Mouse (Mus musculus) frontal cortex, adult 2 months (tissue): Measurements from ENCODE around the gene Desi1. TPM values are rescaled to one million over a fixed set of nuclear protein-coding genes. Genes with fewer than 3 reads are reported as not detected.
A peak's percentile ranks its signal among the peaks of the same experiment; 100 is the strongest.
"Not testable (repeated sequence)": the region's sequence is repeated elsewhere in the genome, so short reads cannot be mapped to it uniquely, and the experiment has no call there.

Experiments
- DNase-seq, 2 experiments: peaks; one replicate each; pipeline ENCODE4 v3.0.0; 2022; ENCODE audit warnings: low spot score in 1 of 2; ENCODE audit errors: extremely low spot score in 1 of 2
- polyA plus RNA-seq: library from polyadenylated mRNA; depleted of rRNA; stranded (reverse); fragments of >200 nt; gene quantifications from 2 replicates; pipeline ENCODE4 v1.2.3, GENCODE M21; 2012

The Desi1 gene
- polyA plus RNA-seq, 1 experiment: 112 TPM

GRCm38 (mm10) chr15:82022535-82023088 lies 11.1 kb downstream of the Desi1 start:
- DNase-seq: no peak

- no peak for DNase-seq
Measured at GRCm38 (mm10) chr15:82019288-82019687, 14.4 kb downstream of the Desi1 start.

DNA sequence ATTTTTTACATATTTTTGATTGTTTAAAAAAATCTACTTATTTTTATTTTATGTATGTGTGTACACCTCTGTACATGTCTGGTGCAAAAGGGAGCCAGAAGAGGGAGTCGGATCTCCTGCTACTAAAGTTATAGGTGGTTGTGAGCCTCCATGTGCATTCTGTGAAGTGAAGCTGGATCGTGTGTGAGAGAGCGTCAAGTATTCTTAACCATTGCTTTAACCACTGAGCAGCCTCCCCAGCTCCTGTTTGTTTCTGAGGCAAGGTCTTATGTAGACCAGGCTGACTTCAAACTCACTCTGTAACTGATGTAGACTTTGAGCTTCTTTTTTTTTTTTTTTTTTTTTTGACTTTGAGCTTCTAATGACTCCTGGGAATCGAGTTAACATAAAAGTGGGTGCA lies 16.2 kb downstream of the Desi1 start:
- DNase-seq: no peak

- no peak for DNase-seq
Measured at GRCm38 (mm10) chr15:82016830-82017229, 16.8 kb downstream of the Desi1 start.

DNA sequence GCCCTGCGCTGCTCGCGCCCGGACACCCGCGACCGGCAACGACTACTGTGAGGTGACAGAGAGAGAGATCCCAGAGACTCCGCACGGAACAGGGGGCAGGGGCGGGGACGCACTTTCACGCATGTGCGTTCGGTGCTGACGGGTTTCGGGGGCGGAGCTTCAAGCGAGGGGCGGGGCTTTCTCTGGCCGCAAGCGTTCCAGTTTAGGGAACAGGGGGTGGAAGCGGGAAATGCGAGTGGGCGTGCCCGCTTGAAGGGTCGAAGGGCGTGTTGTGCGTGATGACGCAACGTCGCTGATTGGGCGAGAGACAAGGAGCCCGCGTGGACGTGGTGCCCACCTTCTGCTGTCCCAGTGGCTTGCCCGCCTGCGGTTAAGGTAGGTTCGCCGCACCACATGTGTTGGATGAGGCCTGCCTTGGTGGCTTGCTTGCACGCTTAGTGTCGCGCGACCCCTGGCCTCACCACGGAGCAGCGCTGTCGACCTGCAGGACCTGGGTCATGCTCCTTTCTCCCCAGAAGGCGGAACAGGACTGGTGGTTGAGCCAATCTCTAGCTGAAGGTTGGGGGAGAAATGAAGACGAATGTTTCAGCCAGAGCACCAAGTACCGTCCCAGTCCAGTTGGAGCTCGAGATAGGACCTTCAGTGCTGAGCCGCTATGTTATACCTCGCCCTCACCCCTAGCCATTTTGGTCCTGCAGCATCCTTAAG lies 17.4 kb downstream of the Desi1 start:
- DNase-seq: peak; percentile 99 to 100

DNA sequence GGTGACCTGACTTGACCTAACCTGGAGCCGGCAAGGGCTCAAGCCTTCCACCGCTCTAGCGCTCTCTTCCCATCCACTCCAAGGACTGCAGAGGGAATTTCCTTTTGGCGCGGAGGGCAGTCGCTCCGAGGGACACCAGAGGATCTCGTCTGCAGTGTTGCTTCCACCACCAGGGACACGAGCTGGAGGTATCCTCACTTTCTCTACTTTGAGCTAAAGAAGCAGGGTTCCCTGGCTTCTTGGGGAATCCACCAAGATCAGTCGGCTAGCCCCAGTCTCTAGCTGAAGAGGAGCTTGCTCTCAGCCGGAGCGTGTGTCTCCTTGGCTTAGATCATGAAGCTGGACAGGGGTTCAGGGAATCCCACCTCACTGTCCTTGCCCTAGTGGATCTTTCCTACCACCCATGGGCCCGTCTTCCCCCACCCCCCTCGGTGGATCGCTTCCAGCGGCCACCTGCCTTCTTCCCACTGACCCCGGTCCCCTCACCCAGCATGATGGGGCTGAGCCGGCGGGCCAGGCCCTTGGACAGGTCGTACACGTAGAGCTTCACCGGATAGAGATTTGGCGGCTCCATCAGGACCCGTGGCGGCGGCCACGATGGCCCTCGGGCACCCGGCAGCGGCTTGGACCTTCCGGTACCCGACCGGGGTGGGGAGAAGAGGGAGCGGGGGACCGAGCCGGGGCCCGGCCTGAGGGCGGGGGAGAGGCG lies 18.1 kb downstream of the Desi1 start:
- DNase-seq: peak in 1 of 2 experiments; percentile 35

GRCm38 (mm10) chr15:82014745-82015391 lies 18.8 kb downstream of the Desi1 start:
- DNase-seq: no peak

DNA sequence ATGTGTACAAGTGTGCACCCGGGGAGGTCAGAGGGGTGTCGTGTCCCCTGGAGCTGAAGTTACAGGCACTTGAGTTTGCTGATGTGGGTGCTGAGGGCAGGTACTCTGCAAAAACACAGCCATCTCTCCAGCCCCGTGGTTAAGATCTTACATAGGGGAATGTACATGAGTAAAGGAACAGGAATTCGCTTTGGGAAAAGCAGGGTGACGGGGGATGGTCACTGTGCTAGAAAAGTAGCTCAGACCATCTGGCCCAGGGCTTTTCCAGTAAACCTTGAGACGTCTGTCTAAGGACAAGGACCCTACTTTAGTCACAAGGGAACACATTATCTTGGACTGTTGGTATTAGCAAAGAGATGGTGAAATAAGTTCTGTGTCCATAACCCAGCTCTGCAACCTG lies 21.7 kb downstream of the Desi1 start:
- no peak for DNase-seq

- DNase-seq: no peak
Measured at GRCm38 (mm10) chr15:82004257-82004656, 29.4 kb downstream of the Desi1 start.

- no peak for DNase-seq
Measured at GRCm38 (mm10) chr15:81993992-81994391, 39.7 kb downstream of the Desi1 start.

DNA sequence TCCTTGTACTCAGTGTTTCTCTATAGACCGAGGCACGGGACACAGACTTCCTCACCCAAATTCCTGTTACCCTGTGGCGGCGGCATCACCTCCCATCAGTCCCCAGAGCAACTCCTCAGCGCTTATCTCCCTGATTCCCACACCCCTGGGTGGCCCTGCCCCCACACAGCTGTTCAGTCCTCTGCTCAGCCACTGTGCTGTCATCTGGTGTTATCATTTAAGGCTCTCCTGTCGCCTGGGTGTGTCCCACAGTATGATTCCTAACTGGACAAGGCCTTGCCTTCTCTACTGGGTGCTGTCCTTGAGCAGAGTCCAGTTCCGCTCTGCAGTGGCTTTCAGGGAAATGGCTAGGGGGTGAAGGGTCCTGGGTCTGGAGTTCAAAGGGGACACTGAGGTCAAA lies 43.1 kb downstream of the Desi1 start:
- no peak for DNase-seq

- DNase-seq: peak; percentile 77 to 92
Measured at GRCm38 (mm10) chr15:81989371-81990062, 44.1 kb downstream of the Desi1 start.

DNA sequence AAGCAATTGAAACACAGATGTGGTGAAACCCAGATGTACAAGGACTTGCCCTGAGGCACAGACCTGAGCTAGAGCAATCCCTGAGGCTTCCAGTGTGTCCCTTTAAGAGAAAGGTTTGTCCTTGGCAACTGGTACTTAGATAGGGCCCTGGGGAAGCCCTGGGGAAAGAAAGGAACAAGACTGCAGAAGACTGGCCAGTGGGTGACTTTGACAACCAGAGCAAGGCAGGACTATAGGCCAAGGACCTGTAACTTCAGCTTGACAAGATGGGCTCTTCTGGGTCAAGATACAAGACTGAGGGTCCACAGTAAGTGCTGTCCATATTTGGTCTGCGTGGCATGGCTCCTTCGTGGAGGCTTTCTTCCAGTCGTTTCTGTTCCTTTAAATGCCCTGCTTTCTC lies 46.0 kb downstream of the Desi1 start, which contains the start of gene Xrcc6:
TSS of gene Xrcc6 (plus strand) at position 190 of the 400 bp plus-strand sequence.
- DNase-seq: no peak

DNA sequence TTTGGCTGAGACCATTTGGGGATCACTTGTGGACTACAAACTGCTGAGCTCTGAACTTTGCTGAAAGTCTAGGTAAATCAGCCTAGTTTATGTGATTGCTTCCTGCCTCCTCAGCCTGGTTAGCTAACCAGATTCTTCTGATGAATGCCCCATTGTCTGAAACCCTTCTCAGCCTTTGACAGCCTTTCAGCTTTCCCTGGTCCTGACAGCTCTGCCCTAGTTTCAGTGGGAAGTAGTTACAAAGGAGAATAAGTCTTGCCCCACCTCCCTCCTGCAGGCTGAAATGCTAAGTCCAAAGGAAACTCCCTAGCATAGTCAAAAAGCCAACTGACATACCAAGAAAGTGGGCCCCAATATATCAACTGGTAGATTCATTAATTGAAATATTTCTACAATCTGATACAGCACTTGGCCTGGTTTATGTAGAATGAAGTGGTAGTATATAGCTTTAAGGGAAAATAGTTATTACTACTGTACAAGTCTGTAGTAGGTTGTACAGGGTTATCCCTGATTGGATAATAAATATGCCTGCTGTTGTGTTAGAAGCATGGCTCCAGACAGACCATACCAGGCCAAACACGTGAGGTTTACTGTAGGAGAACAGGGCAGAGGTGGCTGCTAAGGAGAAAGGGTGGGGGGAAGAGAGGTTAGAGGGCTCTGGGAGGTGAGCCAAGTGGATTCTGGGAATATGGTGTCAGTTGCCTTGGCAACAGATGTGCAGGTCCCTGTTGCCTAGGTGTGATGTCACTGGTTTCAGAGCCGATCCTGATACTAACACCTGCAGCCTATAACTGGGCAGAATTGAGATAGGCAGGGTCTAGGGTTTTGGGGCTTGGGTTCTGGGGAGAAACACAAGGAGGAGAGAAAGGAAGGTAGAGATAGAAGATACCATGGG lies 48.1 kb downstream of the Desi1 start:
- peak in 1 of 2 experiments; percentile 30 for DNase-seq

- no peak for DNase-seq
Measured at GRCm38 (mm10) chr15:81982173-81982572, 51.5 kb downstream of the Desi1 start.

DNA sequence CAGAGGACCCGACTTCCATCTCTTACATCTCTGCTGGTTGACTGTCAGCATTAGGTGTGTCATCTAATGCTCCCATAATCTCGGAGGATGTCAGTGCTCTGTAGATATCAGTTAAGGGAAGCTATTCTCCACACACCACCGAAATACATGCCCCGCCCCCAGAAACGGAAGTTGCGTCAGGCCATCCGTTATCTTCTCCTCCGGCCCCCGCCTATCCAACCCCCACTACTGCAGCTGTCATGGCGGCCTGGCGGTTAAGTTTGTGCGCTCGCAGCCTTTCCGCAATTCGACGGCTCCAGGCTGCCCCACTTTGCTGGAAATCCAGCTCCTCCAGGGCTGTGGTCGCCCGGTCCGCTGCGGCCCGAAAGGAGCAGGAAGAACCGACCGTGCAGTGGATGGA lies 53.3 kb downstream of the Desi1 start, which contains the start of gene 1700029P11Rik:
TSS of gene 1700029P11Rik (plus strand) at position 220 of the 400 bp plus-strand sequence.
- no peak for DNase-seq

GRCm38 (mm10) chr15:81975156-81975555 lies 58.5 kb downstream of the Desi1 start:
- DNase-seq: not testable (repeated sequence)

DNA sequence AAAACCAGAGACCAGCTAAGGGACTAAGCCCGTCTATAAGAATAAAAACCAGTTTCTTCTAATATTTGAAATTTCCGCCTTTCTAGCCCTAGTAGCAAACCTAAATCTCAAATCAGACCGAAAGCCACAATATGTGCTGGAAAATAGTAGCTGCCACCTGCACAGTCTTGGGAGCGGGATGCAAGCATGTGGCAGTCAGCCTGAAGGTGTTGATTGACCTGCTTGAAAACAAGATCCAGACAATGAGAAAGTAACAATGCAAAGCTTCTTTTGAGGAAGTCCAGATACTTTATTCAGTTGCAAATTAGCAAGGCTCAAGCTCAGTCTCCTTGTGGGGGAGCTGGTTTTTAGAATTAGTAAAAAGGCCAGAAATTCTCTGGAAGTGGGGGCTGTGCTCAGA lies 63.2 kb downstream of the Desi1 start:
- not testable (repeated sequence) for DNase-seq

DNA sequence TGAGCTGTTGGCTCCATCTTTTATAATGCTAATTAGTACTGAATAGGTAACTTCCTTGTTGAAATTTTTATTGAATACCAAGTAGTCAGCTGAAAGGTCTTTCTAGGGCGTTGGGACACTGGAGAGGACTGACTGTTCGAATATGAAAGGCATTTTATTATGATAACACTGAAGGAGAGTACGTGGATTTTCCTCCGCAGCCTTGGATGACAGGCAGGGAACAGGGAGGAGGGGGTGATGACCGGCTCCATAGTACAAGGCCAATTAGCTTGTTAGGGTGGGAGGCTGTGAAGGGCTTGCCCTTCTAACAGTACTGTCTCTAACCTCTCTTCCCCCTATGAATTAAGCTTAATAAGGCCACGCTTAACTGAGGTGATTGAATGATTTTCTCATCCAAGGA lies 64.0 kb downstream of the Desi1 start:
- DNase-seq: not testable (repeated sequence)
